Mouse (Mus musculus): ENCODE measurements at regions not wholly inside any gene's neighbourhood (a gene's known extent, or its start where the extent isn't known, plus 50 kb on each side); places are given as distances from the start of the nearest gene placed in this dataset.
A peak's percentile ranks its signal among the peaks of the same experiment; 100 is the strongest.

DNA sequence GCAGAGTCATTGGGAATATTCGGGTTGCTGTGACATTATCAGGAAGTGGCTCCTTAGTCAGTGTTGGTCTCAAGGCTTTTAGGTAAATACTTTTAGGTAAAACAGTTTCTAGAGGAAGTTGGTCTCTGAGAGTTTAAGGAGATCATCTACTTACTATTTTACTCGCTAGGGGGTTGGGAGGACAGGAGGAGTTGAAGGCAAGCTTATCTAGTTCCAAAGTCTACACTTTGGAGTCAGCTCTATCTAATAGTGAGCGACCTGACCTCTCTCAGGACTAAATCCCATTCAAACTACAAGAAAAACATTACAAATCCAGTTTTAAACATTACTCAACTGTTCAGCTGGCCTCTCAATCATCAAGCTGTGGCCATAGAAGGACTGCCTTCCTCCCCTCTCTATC is 287.1 kb downstream of the Maf start:
- Histone ChIP-seq H3K27ac (no peak overlapping the region), H3K4me2 (no peak overlapping the region), H3K4me3 (no peak overlapping the region), H3K4me1 (no peaks in the 10 kb centered on the region), H3K9ac (no peak overlapping the region), H3K27me3 (peaks cover 3% of the 10 kb centered on the region; the same call in 1 of the 2 replicates), H3K9me3 (no peaks in the 10 kb centered on the region), H3K36me3 (no peaks in the 10 kb centered on the region)
- 88% methylated on average over 3 of the region's 3 CpGs for WGBS
- ATAC-seq (ENCODE audit: insufficient number of reproducible peaks, low FRiP score, low TSS enrichment, low read depth), result no peak

DNA sequence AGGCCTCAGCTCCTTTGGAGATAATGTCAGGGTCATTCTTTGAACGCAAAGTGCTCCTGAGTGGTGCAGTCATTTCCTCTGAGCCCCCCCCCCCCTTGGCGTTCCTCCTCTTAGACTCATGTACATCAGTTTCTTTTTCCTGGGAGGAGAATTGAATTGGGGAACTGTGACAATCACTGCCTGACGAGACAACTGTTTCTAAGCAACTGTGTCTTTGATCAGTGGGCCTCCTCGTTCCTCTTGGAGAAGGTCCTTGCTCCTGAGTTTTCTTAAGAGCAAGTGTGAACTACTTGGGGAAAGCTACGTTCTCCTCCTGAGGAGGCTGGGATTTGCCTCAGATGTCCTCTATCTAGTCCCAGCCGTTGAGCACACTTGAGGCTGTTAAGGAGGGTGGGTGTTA is 287.5 kb downstream of the Maf start:
- H3K4me2 ChIP-seq, result no peak overlapping the region
- H3K4me1 ChIP-seq, result no peaks in the 10 kb centered on the region
- H3K9me3 ChIP-seq, result no peaks in the 10 kb centered on the region
- H3K4me3 ChIP-seq, result no peak overlapping the region
- WGBS, result 72% methylated on average over 6 of the region's 6 CpGs
- H3K9ac ChIP-seq, result no peak overlapping the region
- no peak for ATAC-seq (ENCODE audit: insufficient number of reproducible peaks, low FRiP score, low TSS enrichment, low read depth)
- no peaks in the 10 kb centered on the region for H3K36me3 ChIP-seq
- H3K27ac ChIP-seq, result no peak overlapping the region
- H3K27me3 ChIP-seq, result peaks cover 3% of the 10 kb centered on the region; the same call in 1 of the 2 replicates

DNA sequence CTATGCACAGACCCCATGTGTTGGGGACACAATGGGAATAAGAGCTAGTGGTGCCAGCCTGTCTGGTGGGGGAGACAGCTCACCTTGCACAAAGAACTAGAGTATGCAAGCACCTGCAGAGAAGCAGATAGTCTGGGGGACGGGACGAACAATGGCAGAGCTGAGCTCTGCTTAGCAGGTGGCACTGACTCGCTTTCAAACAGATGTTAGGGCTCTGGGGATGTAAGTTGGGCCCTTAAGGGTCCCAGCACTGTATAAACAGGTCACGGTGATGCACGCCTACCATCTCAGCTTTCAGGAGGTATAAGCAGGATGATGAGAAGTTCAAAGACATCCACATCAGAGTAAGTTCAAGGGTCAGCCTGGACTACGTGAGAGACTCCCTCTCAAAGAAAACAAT is 289.5 kb downstream of the Maf start:
- no peaks in the 10 kb centered on the region for H3K36me3 ChIP-seq
- 60% methylated on average over 6 of the region's 6 CpGs for WGBS
- ATAC-seq (ENCODE audit: insufficient number of reproducible peaks, low FRiP score, low TSS enrichment, low read depth), result no peak
- H3K4me1 ChIP-seq, result 0 out of 2 replicates have a peak, but pooled peaks cover 4% of the 10 kb centered on the region
- no peak overlapping the region for H3K9ac ChIP-seq
- no peak overlapping the region for H3K4me3 ChIP-seq
- no peak overlapping the region for H3K4me2 ChIP-seq
- H3K27me3 ChIP-seq, result peaks cover 3% of the 10 kb centered on the region; the same call in 1 of the 2 replicates
- no peak overlapping the region for H3K27ac ChIP-seq
- no peaks in the 10 kb centered on the region for H3K9me3 ChIP-seq

DNA sequence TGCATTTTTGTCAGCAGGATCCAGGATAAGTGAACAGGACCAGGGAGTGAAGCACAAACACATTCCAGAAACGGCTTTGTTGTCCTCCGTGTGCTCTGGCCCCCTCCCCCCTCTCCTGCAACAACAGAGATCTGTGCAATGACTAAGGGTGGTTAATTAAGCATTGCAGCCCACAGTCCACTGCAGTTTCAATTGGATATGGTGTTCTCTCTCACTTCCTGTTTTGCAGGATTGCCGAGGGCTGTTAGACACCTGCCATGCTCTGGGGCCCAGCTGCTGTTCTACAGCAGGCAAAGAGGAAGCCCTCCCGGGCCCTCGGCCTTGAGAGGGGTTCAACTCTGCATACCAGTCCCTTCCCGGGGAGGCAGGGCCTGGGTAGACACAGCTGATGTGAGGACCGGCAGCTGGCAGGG is 293.5 kb downstream of the Maf start:
- WGBS, result 11% methylated on average over 7 of the region's 7 CpGs
- Histone ChIP-seq H3K4me2 (no peak overlapping the region), H3K27ac (no peak overlapping the region), H3K9ac (no peak overlapping the region), H3K4me1 (0 out of 2 replicates have a peak, but pooled peaks cover 4% of the 10 kb centered on the region), H3K36me3 (no peaks in the 10 kb centered on the region), H3K4me3 (no peak overlapping the region), H3K9me3 (no peaks in the 10 kb centered on the region), H3K27me3 (peaks cover 3% of the 10 kb centered on the region; the same call in 1 of the 2 replicates)
- ATAC-seq (ENCODE audit: insufficient number of reproducible peaks, low FRiP score, low TSS enrichment, low read depth), result 0 out of 2 replicates have a peak, but pooled peaks have one; percentile 7

DNA sequence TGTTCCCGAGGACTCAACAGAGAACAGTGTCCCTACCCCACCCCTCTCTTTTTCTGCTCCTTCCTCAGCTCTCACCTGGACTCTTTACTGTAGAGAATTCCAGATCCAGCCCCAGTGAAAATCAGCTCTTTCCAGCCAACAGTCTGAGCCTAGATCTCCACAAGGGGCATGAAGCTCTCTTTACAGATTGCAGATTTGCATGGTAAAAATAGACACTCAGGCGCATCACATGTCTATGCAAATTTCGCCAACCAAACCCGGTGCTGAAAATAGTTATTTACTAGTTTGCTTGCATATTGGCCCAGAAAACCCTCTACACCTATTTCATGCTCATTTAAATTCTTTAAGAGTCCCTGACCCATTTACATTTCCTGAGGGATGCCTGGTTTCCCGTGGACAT is 295.8 kb downstream of the Maf start:
- ATAC-seq (ENCODE audit: insufficient number of reproducible peaks, low FRiP score, low TSS enrichment, low read depth), result no peak
- Histone ChIP-seq H3K27me3 (peaks cover 3% of the 10 kb centered on the region; the same call in 1 of the 2 replicates), H3K9me3 (no peaks in the 10 kb centered on the region), H3K4me1 (0 out of 2 replicates have a peak, but pooled peaks cover 4% of the 10 kb centered on the region), H3K4me3 (no peak overlapping the region), H3K36me3 (no peaks in the 10 kb centered on the region), H3K4me2 (no peak overlapping the region), H3K27ac (no peak overlapping the region), H3K9ac (no peak overlapping the region)
- 76% methylated on average over 5 of the region's 5 CpGs for WGBS

DNA sequence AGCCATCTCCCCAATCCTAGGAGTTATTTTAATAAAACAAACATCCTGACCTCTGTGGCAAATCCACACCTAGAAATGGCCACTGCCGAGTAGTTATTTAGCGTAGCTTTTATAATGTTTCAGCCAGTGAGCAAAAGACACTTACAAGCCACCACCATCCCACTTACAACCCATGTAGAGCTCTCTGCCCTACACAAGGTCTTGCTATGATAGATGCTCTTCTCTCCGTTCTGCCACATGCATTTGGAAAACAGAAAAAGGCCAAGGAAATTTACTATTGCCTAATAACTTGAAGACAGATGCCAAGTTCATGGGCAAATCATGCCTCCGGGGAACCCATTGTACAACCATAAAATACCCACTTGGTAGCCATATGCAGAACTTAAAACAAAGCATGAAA is 296.5 kb downstream of the Maf start:
- Histone ChIP-seq H3K36me3 (no peaks in the 10 kb centered on the region), H3K27me3 (peaks cover 3% of the 10 kb centered on the region; the same call in 1 of the 2 replicates), H3K9me3 (no peaks in the 10 kb centered on the region), H3K4me3 (no peak overlapping the region), H3K27ac (no peak overlapping the region), H3K4me2 (no peak overlapping the region), H3K9ac (no peak overlapping the region), H3K4me1 (0 out of 2 replicates have a peak, but pooled peaks cover 4% of the 10 kb centered on the region)
- ATAC-seq (ENCODE audit: insufficient number of reproducible peaks, low FRiP score, low TSS enrichment, low read depth), result no peak
- 88% methylated on average over 4 of the region's 4 CpGs for WGBS

DNA sequence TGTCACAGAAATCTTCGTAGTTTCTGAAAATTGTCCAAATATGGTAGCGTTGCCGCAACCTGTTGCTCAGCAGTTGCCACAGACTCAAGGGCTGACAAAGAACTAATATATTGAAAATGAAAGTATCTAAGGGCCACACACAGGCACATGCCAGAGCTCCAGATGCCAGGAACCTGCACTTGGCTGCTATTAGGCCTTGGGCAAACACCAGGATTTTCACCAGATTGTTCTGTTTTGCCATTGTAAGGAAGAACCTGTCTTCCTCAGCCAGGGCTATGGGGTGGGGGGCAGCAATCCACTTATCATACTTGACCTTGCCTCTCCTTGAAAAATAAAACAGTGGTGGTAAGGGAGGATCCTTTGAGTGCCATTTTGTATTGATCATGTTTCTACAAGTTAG is 297.4 kb downstream of the Maf start:
- H3K4me3 ChIP-seq, result no peak overlapping the region
- H3K9ac ChIP-seq, result no peak overlapping the region
- no peak overlapping the region for H3K4me2 ChIP-seq
- ATAC-seq (ENCODE audit: insufficient number of reproducible peaks, low FRiP score, low TSS enrichment, low read depth), result no peak
- no peaks in the 10 kb centered on the region for H3K36me3 ChIP-seq
- H3K27me3 ChIP-seq, result no peaks in the 10 kb centered on the region
- no peak overlapping the region for H3K27ac ChIP-seq
- 0 out of 2 replicates have a peak, but pooled peaks cover 4% of the 10 kb centered on the region for H3K4me1 ChIP-seq
- no peaks in the 10 kb centered on the region for H3K9me3 ChIP-seq
- 90% methylated on average over 3 of the region's 3 CpGs for WGBS

DNA sequence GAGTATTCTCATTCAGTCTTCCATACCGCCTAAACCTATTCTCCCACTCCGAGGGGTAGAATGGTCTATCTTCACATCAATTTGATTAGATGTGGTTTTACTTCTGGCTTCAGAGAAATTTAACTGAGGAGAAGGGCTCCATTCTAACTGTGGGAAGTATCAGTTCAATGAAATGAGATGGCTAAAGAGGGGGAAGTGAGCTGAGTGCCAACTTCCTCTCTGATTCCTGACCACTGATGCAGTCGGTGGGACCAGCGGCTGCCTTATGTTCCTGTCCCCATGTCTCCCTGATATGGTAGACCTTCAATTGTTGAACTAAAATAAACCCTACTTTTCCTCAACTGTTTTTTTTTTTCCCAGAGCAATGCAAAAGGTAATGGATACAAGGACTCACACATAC is 300.1 kb downstream of the Maf start:
- Histone ChIP-seq H3K36me3 (no peaks in the 10 kb centered on the region), H3K27me3 (peaks cover 5% of the 10 kb centered on the region; the same call in 1 of the 2 replicates), H3K9ac (no peak overlapping the region), H3K27ac (no peak overlapping the region), H3K9me3 (no peaks in the 10 kb centered on the region), H3K4me1 (no peaks in the 10 kb centered on the region), H3K4me2 (no peak overlapping the region), H3K4me3 (no peak overlapping the region)
- WGBS, result 94% methylated on average over 4 of the region's 4 CpGs
- no peak for ATAC-seq (ENCODE audit: insufficient number of reproducible peaks, low FRiP score, low TSS enrichment, low read depth)

DNA sequence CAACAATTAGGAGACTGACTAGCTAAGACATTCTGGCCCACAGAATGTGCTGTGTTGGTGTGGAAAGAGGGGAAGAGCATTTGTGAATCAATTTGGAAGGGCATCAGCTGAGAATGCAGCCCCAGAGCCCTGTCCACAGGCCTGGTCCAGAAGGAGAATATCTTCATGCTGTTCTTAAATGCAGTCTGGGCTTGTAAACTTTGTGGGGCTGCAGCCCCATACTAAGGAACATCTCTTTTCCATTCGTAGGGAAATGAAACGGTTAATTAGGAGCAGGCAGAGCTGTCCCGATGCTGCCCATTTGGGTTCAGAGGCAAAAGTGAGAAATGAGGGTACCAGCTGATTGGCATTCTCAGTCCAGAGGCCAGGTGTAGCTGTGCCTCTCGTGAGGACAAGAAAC is 304.0 kb downstream of the Maf start:
- H3K36me3 ChIP-seq, result no peaks in the 10 kb centered on the region
- H3K4me2 ChIP-seq, result no peak overlapping the region
- H3K9ac ChIP-seq, result no peak overlapping the region
- ATAC-seq (ENCODE audit: insufficient number of reproducible peaks, low FRiP score, low TSS enrichment, low read depth), result no peak
- peaks cover 8% of the 10 kb centered on the region; the same call in 1 of the 2 replicates for H3K27me3 ChIP-seq
- WGBS, result 37% methylated on average over 4 of the region's 4 CpGs
- H3K27ac ChIP-seq, result no peak overlapping the region
- H3K4me1 ChIP-seq, result no peaks in the 10 kb centered on the region
- H3K9me3 ChIP-seq, result no peaks in the 10 kb centered on the region
- no peak overlapping the region for H3K4me3 ChIP-seq

DNA sequence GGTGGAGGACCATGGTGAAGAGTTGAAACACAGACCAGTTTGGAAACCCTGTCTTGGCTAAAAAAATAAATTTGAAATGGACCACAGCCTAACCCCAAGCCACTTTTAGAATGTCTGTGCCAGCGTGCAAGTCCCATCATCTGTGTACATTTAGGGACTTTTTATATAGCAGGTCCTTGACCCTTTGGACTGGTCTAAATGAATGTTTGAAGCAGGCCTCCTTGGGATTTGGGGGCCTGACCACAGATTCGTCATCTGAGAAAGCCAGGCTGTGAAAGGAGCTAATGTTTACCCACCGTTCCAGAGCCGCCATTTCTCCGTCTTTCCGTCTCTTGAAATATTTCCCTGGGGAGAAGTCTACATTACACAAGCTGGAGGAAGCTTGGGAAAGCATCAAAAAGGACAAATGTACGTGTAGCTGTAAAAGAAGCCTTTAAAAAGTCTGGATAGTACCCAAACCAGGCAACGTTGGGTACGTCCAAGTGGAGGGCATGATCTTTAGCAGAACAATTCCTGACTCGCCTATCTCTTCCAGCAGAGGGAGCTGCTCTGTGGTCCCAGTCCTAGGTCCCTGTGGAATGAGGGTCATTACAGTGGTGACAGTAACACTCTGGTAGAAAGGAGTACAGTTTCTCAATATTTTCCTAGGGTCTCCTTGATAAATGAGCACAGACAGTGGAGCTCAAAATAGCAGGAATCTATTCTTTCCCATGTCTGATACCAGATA is 305.0 kb downstream of the Maf start:
- no peaks in the 10 kb centered on the region for H3K9me3 ChIP-seq
- 48% methylated on average over 10 of the region's 10 CpGs for WGBS
- H3K36me3 ChIP-seq, result no peaks in the 10 kb centered on the region
- no peak for ATAC-seq (ENCODE audit: insufficient number of reproducible peaks, low FRiP score, low TSS enrichment, low read depth)
- H3K4me3 ChIP-seq, result no peak overlapping the region
- no peak overlapping the region for H3K27ac ChIP-seq
- H3K4me1 ChIP-seq, result no peaks in the 10 kb centered on the region
- peaks cover 8% of the 10 kb centered on the region; the same call in 1 of the 2 replicates for H3K27me3 ChIP-seq
- no peak overlapping the region for H3K9ac ChIP-seq
- H3K4me2 ChIP-seq, result no peak overlapping the region
